Mouse (Mus musculus): ENCODE measurements at regions not wholly inside any gene's neighbourhood (a gene's known extent, or its start where the extent isn't known, plus 50 kb on each side); places are given as distances from the start of the nearest gene placed in this dataset.

- TF ChIP-seq CTCF (IDR thresholded peaks at IDR 0.05; ENCODE audit: low read depth, low read length) (no peak), POLR2A (IDR thresholded peaks at IDR 0.05; ENCODE audit: insufficient read depth, low read length) (no peak), EP300 (IDR thresholded peaks at IDR 0.05; ENCODE audit: insufficient read depth, low read depth, low read length) (no peak)
Measured at GRCm38 (mm10) chr4:87401316-87402172, 171.3 kb upstream of the Slc24a2 start.

All from ES-Bruce4 (cell line).